Mouse (Mus musculus) lung, adult 10 weeks (tissue): ENCODE data around the gene Apol7a. TPM values are rescaled to one million over a fixed set of nuclear protein-coding genes. Genes with fewer than 3 reads are reported as not detected.

Experiments used
- polyA plus RNA-seq: library from polyadenylated mRNA; stranded (reverse); fragments of 350-450 nt; fragmentation: Illumina TruSeq; extraction: RNeasy Lipid Tissue Mini Kit (QIAGEN cat#74804); gene quantifications from one replicate; pipeline ENCODE4 v1.2.3, GENCODE M21; 2014; ENCODE audit warnings: low read depth, low replicate concordance; ENCODE audit not compliant: insufficient read depth

Gene Apol7a
- 0.37 TPM for polyA plus RNA-seq

GRCm38 (mm10) chr15:77399027-77399426 lies at the start of gene Apol7a:
TSS of gene Apol7a (minus strand) at chr15:77399110.

GRCm38 (mm10) chr15:77447392-77447791 lies 48.5 kb upstream of the Apol7a start, which contains the start of gene Apol7b:
TSS of gene Apol7b (minus strand) at chr15:77447492.

GRCm38 (mm10) chr15:77411035-77411434 lies 12.1 kb upstream of the Apol7a start, which contains the start of gene Apol9a:
TSS of gene Apol9a (minus strand) at chr15:77411135.

Other genes starting within 250 kb of the Apol7a start
- 11.6 TPM for gene Rbfox2, start 92.1 kb downstream of the Apol7a start, polyA plus RNA-seq
- 3.4 TPM for gene Apol9a, start 12.0 kb upstream of the Apol7a start, polyA plus RNA-seq
- gene Apol7b, start 48.4 kb upstream of the Apol7a start, polyA plus RNA-seq = not detected
- gene Apol10a, start 77.9 kb upstream of the Apol7a start, polyA plus RNA-seq = not detected
- not detected for gene Apol11a, start 109.2 kb upstream of the Apol7a start, polyA plus RNA-seq
- 1.2 TPM for gene Apol7c, start 134.2 kb upstream of the Apol7a start, polyA plus RNA-seq
- gene 1700025B11Rik, start 162.8 kb upstream of the Apol7a start, polyA plus RNA-seq = not detected
- 2.4 TPM for gene Apol10b, start 197.0 kb upstream of the Apol7a start, polyA plus RNA-seq
- gene Gm36245, start 200.1 kb upstream of the Apol7a start, polyA plus RNA-seq = not detected
- gene Apol11b, start 244.2 kb upstream of the Apol7a start, polyA plus RNA-seq = not detected